Mouse (Mus musculus): ENCODE data around the gene Minpp1. TPM values are rescaled to one million over a fixed set of nuclear protein-coding genes. Genes with fewer than 3 reads are reported as not detected.
A peak's percentile ranks its signal among the peaks of the same experiment; 100 is the strongest.

Gene Minpp1
- total and polyA plus RNA-seq, 3 experiments: 176 to 256 TPM; not detected in 1

DNA sequence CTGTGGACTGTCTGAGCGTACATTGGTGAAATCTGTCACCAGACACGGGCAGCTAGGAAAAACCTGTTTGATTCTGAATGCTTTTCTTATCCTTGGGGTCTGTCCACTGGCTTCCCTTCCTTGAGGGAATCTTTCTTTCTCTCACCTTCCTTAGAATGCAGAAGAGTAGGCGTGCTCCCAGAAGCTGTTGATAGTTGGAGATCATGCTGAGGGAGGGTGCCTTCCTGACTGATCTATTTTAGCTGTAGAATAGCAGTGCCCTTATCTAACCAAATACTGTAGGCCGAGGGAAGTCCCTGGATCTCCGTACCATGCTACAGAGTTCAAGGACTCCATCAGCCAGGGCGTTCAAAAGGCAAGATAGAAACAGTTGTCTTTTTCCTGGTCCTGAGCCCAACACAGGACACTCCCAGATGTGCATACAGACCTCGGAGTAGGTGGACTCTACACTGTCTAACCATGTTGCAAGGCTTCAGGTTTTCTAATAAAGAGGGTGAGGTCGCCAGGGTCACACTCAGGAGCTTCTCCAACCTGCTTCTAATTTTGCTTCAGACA, 37.3 kb downstream of the Minpp1 start:
- Histone ChIP-seq H3K4me3 (ENCODE audit: control insufficient read depth in 1 of 2, insufficient read depth in 1 of 2, low read depth in 2 of 2, low read length in 2 of 2) (peak overlapping the region; percentile 14 to 38; a peak in 3 of 4 replicates), H3K27ac (ENCODE audit: control insufficient read depth, low read depth, low read length) (peak overlapping the region; percentile 58), H3K9me3 (replicated peaks; ENCODE audit: insufficient read depth, low read length) (no peaks in the 10 kb centered on the region), H3K27me3 (ENCODE audit: control insufficient read depth in 1 of 2, insufficient read depth in 2 of 2, low read length in 2 of 2) (no peaks in the 10 kb centered on the region), H3K9ac (ENCODE audit: control insufficient read depth, low read depth, low read length, poor library complexity, severe bottlenecking) (peak overlapping the region; percentile 55), H3K36me3 (ENCODE audit: control insufficient read depth in 1 of 2, insufficient read depth in 2 of 2, low read length in 2 of 2) (peaks cover 0 to 24% of the 10 kb centered on the region in 2 experiments; a peak in 2 of 4 replicates), H3K4me1 (ENCODE audit: control insufficient read depth in 1 of 2, insufficient read depth in 2 of 2, low read length in 2 of 2) (peaks cover 11 to 24% of the 10 kb centered on the region in 2 experiments), H3K79me2 (ENCODE audit: control insufficient read depth, insufficient read depth, low read length, poor library complexity) (no peaks in the 10 kb centered on the region)
- peak; percentile 75 for DNase-seq (ENCODE audit: low read depth, low spot score)
- TF ChIP-seq ETS1 (IDR thresholded peaks at IDR 0.05; ENCODE audit: low read depth, low read length) (0 out of 2 replicates have a peak, but pooled peaks have one; percentile 19), USF2 (IDR thresholded peaks at IDR 0.05; ENCODE audit: borderline replicate concordance in 1 of 2, insufficient read depth in 1 of 2, low read depth in 1 of 2, low read length in 2 of 2) (no peak), POLR2A (IDR thresholded peaks at IDR 0.05; ENCODE audit: control insufficient read depth in 1 of 2, insufficient read depth in 1 of 2, low read depth in 1 of 2, low read length in 2 of 2, poor library complexity in 1 of 2) (0 out of 4 replicates have a peak, but pooled peaks of 1 of the 2 experiments have one; percentile 21), GABPA (IDR thresholded peaks at IDR 0.05; ENCODE audit: low read depth, low read length) (no peak), ZMIZ1 (IDR thresholded peaks at IDR 0.05; ENCODE audit: low read depth, low read length) (no peak), GATA1 (IDR thresholded peaks at IDR 0.05; ENCODE audit: low read depth, low read length) (peak; percentile 49; the same call in 1 of the 2 replicates), ZKSCAN1 (IDR thresholded peaks at IDR 0.05; ENCODE audit: low read depth, low read length) (no peak), CHD1 (IDR thresholded peaks at IDR 0.05; ENCODE audit: low read depth, low read length) (no peak), SIN3A (IDR thresholded peaks at IDR 0.05; ENCODE audit: low read length) (peak; percentile 26; the same call in 1 of the 2 replicates), EP300 (IDR thresholded peaks at IDR 0.05; ENCODE audit: low read depth in 1 of 2, low read length in 2 of 2) (peak in 1 of 2 experiments; percentile 29; a peak in 1 of 4 replicates), MAX (IDR thresholded peaks at IDR 0.05; ENCODE audit: low read length) (no peak), MXI1 (IDR thresholded peaks at IDR 0.05; ENCODE audit: low read depth, low read length) (peak; percentile 42; the same call in 1 of the 2 replicates), POLR2AphosphoS2 (IDR thresholded peaks at IDR 0.05; ENCODE audit: low read length) (no peak)

DNA sequence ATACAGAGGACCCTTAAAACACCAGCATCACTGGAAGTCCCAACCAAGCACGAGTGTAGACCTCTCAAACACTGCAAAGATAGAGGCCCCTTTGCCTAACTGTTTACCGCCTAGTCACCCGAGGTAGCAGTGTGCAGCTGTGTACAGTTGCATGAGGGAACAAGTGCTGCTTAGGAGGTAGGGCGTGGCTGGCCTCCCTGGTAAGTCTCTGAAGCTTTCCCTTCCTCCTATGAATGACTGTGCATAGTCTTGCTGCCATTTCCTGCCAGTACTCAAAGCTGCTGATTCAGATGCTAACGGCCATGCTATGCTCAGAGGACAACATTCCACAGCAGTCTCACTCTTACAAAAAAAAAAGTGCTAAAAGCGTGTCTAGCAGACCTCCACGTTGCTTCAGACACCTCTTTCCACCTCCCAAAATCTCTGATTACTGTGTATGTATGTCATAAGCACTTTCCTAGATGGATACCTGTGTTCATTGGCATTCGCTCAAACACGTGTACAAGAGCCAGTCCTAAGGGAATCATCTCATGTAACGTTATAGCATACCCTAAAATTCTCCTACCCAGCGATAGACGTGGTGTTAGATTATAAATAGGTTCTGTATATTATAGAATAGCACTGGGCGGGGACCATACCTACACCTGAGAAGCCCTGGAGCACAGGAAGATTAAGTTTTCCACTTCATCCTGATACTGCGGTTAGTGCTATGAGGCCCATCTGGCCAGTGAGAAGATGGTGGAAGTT, 38.4 kb downstream of the Minpp1 start:
- Histone ChIP-seq H3K27me3 (ENCODE audit: control insufficient read depth in 1 of 2, insufficient read depth in 2 of 2, low read length in 2 of 2) (no peaks in the 10 kb centered on the region), H3K9ac (ENCODE audit: control insufficient read depth, low read depth, low read length, poor library complexity, severe bottlenecking) (peak overlapping the region; percentile 53), H3K36me3 (ENCODE audit: control insufficient read depth in 1 of 2, insufficient read depth in 2 of 2, low read length in 2 of 2) (peaks cover 0 to 27% of the 10 kb centered on the region in 2 experiments; a peak in 2 of 4 replicates), H3K4me1 (ENCODE audit: control insufficient read depth in 1 of 2, insufficient read depth in 2 of 2, low read length in 2 of 2) (peaks cover 11 to 24% of the 10 kb centered on the region in 2 experiments), H3K27ac (ENCODE audit: control insufficient read depth, low read depth, low read length) (peak overlapping the region; percentile 93), H3K4me3 (ENCODE audit: control insufficient read depth in 1 of 2, insufficient read depth in 1 of 2, low read depth in 2 of 2, low read length in 2 of 2) (peak overlapping the region in 1 of 2 experiments; percentile 17; a peak in 2 of 4 replicates), H3K79me2 (ENCODE audit: control insufficient read depth, insufficient read depth, low read length, poor library complexity) (no peaks in the 10 kb centered on the region), H3K9me3 (replicated peaks; ENCODE audit: insufficient read depth, low read length) (no peaks in the 10 kb centered on the region)
- DNase-seq (ENCODE audit: low read depth, low spot score): peak; percentile 94
- TF ChIP-seq ZNF384 (IDR thresholded peaks at IDR 0.05; ENCODE audit: low read depth, low read length): peak; percentile 46; the same call in 1 of the 2 replicates
- TF ChIP-seq ZKSCAN1 (IDR thresholded peaks at IDR 0.05; ENCODE audit: low read depth, low read length): no peak
- no peak for TF ChIP-seq USF2 (IDR thresholded peaks at IDR 0.05; ENCODE audit: borderline replicate concordance in 1 of 2, insufficient read depth in 1 of 2, low read depth in 1 of 2, low read length in 2 of 2)
- TF ChIP-seq JUND (IDR thresholded peaks at IDR 0.05; ENCODE audit: low read depth, low read length): 0 out of 2 replicates have a peak, but pooled peaks have one; percentile 51
- TF ChIP-seq SMC3 (IDR thresholded peaks at IDR 0.05; ENCODE audit: low read depth, low read length): peak; percentile 27; the same call in 1 of the 2 replicates
- peak; percentile 43; the same call in 1 of the 2 replicates for TF ChIP-seq RCOR1 (IDR thresholded peaks at IDR 0.05; ENCODE audit: low read depth, low read length)
- 0 out of 2 replicates have a peak, but pooled peaks have one; percentile 51 for TF ChIP-seq ZMIZ1 (IDR thresholded peaks at IDR 0.05; ENCODE audit: low read depth, low read length)
- TF ChIP-seq TAL1 (IDR thresholded peaks at IDR 0.05; ENCODE audit: low read length): no peak
- TF ChIP-seq POLR2A (IDR thresholded peaks at IDR 0.05; ENCODE audit: control insufficient read depth in 1 of 2, insufficient read depth in 1 of 2, low read depth in 1 of 2, low read length in 2 of 2, poor library complexity in 1 of 2): peak in 1 of 2 experiments; percentile 78; a peak in 2 of 4 replicates
- TF ChIP-seq UBTF (IDR thresholded peaks at IDR 0.05; ENCODE audit: borderline replicate concordance, insufficient read depth, low read depth, low read length): no peak
- TF ChIP-seq ETS1 (IDR thresholded peaks at IDR 0.05; ENCODE audit: low read depth, low read length): peak; percentile 88
- TF ChIP-seq POLR2AphosphoS2 (IDR thresholded peaks at IDR 0.05; ENCODE audit: low read length): no peak
- 0 out of 2 replicates have a peak, but pooled peaks have one; percentile 42 for TF ChIP-seq E2F4 (IDR thresholded peaks at IDR 0.05; ENCODE audit: borderline replicate concordance, low read depth, low read length)
- no peak; the same call in none of the 2 replicates for TF ChIP-seq RAD21 (IDR thresholded peaks at IDR 0.05; ENCODE audit: low read depth, low read length)
- TF ChIP-seq MYB (IDR thresholded peaks at IDR 0.05; ENCODE audit: low read depth, low read length): peak; percentile 81
- peak; percentile 88 for TF ChIP-seq MAX (IDR thresholded peaks at IDR 0.05; ENCODE audit: low read length)
- TF ChIP-seq MAFK (IDR thresholded peaks at IDR 0.05; ENCODE audit: borderline replicate concordance, low read depth, low read length): peak; percentile 94
- peak; percentile 73; the same call in 1 of the 2 replicates for TF ChIP-seq BHLHE40 (IDR thresholded peaks at IDR 0.05; ENCODE audit: borderline replicate concordance, low read depth, low read length)
- TF ChIP-seq CHD1 (IDR thresholded peaks at IDR 0.05; ENCODE audit: low read depth, low read length): peak; percentile 74; the same call in 1 of the 2 replicates
- TF ChIP-seq SIN3A (IDR thresholded peaks at IDR 0.05; ENCODE audit: low read length): peak; percentile 83
- no peak for TF ChIP-seq GATA1 (IDR thresholded peaks at IDR 0.05; ENCODE audit: low read depth, low read length)

All from MEL (cell line).